In genomic region chr12:35016481-35017250, GRCm38 (mm10) we compare ENCODE assay signal across 27 mouse cellular contexts. TPM values are rescaled to one million over a fixed set of nuclear protein-coding genes. Genes with fewer than 3 reads are reported as not detected.
A peak's percentile ranks its signal among the peaks of the same experiment; 100 is the strongest.
DNase-seq lines count a peak whose midpoint lies in the region; ATAC-seq and TF ChIP-seq lines count a peak whose summit lies in the region.
"Had no signal": no experiment of that assay in that cellular context is flagged by ENCODE, and none has a peak within 500 bp of the region (broad histone marks: within the 10 kb centered on the region; RNA-seq: fewer than 3 reads in every experiment).

No protein-coding gene starts in this region.

- TF ChIP-seq CTCF in stomach, postnatal 0 days (IDR thresholded peaks at IDR 0.05; ENCODE audit: low read depth): no peak

- no peak overlapping the region for H3K9ac ChIP-seq in midbrain, embryonic 15.5 days
- no peak overlapping the region for H3K9ac ChIP-seq in midbrain, embryonic 16.5 days (ENCODE audit: low read depth, low read length)
- H3K9ac ChIP-seq in intestine, embryonic 16.5 days (ENCODE audit: low read depth, low read length): no peak overlapping the region
- no peak overlapping the region for H3K9ac ChIP-seq in stomach, postnatal 0 days (ENCODE audit: low read length)
- H3K9ac ChIP-seq: embryonic facial prominence, embryonic 12.5 days; hindbrain, embryonic 12.5 days; neural tube, embryonic 12.5 days had no signal

- H3K4me1 ChIP-seq in midbrain, embryonic 15.5 days: no peaks in the 10 kb centered on the region
- H3K4me1 ChIP-seq in midbrain, embryonic 16.5 days (ENCODE audit: control insufficient read depth, insufficient read depth, low read length): no peaks in the 10 kb centered on the region
- no peaks in the 10 kb centered on the region for H3K4me1 ChIP-seq in intestine, embryonic 16.5 days (ENCODE audit: control insufficient read depth, insufficient read depth, low read length)
- H3K4me1 ChIP-seq in stomach, postnatal 0 days (replicated peaks; ENCODE audit: control insufficient read depth, insufficient read depth): no peaks in the 10 kb centered on the region
- H3K4me1 ChIP-seq: hindbrain, embryonic 12.5 days; neural tube, embryonic 12.5 days had no signal

- H3K4me2 ChIP-seq in midbrain, embryonic 15.5 days: no peak overlapping the region
- no peak overlapping the region for H3K4me2 ChIP-seq in midbrain, embryonic 16.5 days (ENCODE audit: low read length)
- H3K4me2 ChIP-seq in intestine, embryonic 16.5 days (ENCODE audit: low read depth, low read length): peak overlapping the region; percentile 11; the same call in 1 of the 2 replicates
- H3K4me2 ChIP-seq in stomach, postnatal 0 days (replicated peaks; ENCODE audit: low read depth): no peak overlapping the region
- H3K4me2 ChIP-seq: embryonic facial prominence, embryonic 12.5 days; hindbrain, embryonic 12.5 days; neural tube, embryonic 12.5 days had no signal

- 91% methylated on average over 9 of the region's 9 CpGs for WGBS in midbrain, embryonic 15.5 days
- 94% methylated on average over 9 of the region's 9 CpGs for WGBS in midbrain, embryonic 16.5 days
- WGBS in intestine, embryonic 16.5 days: 73% methylated on average over 9 of the region's 9 CpGs
- 73% methylated on average over 9 of the region's 9 CpGs for WGBS in stomach, postnatal 0 days

- H3K4me3 ChIP-seq in midbrain, embryonic 15.5 days: no peak overlapping the region
- H3K4me3 ChIP-seq in midbrain, embryonic 16.5 days (ENCODE audit: low read depth, low read length): no peak overlapping the region
- H3K4me3 ChIP-seq in intestine, embryonic 16.5 days (ENCODE audit: low read length): no peak overlapping the region
- H3K4me3 ChIP-seq in stomach, postnatal 0 days (ENCODE audit: low read depth, low read length): no peak overlapping the region
- H3K4me3 ChIP-seq: embryonic facial prominence, embryonic 12.5 days; hindbrain, embryonic 12.5 days; left cerebral cortex, adult 2 months; neural tube, embryonic 12.5 days had no signal

- DNase-seq in heart, adult 11 months: peak; percentile 51
- no peak for DNase-seq in heart, postnatal 25 days (ENCODE audit: low spot score)
- no peak for DNase-seq in stomach, postnatal 0 days (ENCODE audit: low spot score)
- DNase-seq in urinary bladder, postnatal 4 days (ENCODE audit: low spot score in 2 of 2): no peak
- no peak for DNase-seq in adrenal gland, adult 18-20 months (ENCODE audit: low spot score in 2 of 2)
- DNase-seq: adrenal gland, postnatal 25 days; cerebellum, adult 11 months; gastrocnemius, postnatal 14 days; layer of hippocampus, adult 9-11 months; left cerebral cortex, postnatal 4 days; liver; spleen, adult 18-20 months; thymus, adult 2 months had no signal

- intact Hi-C loops in heart, postnatal 25 days (cut with DNase I): loop anchor here (1.0 kb wide), 1 partner anchor 352 kb away; no protein-coding TSS in a partner anchor

- H3K27ac ChIP-seq in midbrain, embryonic 15.5 days: no peak overlapping the region
- no peak overlapping the region for H3K27ac ChIP-seq in midbrain, embryonic 16.5 days (ENCODE audit: low read length)
- H3K27ac ChIP-seq in intestine, embryonic 16.5 days (ENCODE audit: low read length): peak overlapping the region; percentile 82
- no peak overlapping the region for H3K27ac ChIP-seq in stomach, postnatal 0 days (replicated peaks)
- H3K27ac ChIP-seq: embryonic facial prominence, embryonic 12.5 days; hindbrain, embryonic 12.5 days; left cerebral cortex, adult 2 months; neural tube, embryonic 12.5 days had no signal

- H3K36me3 ChIP-seq in midbrain, embryonic 15.5 days (replicated peaks): no peaks in the 10 kb centered on the region
- no peaks in the 10 kb centered on the region for H3K36me3 ChIP-seq in midbrain, embryonic 16.5 days (ENCODE audit: control insufficient read depth, insufficient read depth, low read length)
- H3K36me3 ChIP-seq in intestine, embryonic 16.5 days (ENCODE audit: control insufficient read depth, insufficient read depth, low read length): no peaks in the 10 kb centered on the region
- no peaks in the 10 kb centered on the region for H3K36me3 ChIP-seq in stomach, postnatal 0 days (ENCODE audit: control insufficient read depth, insufficient read depth, low read length)
- H3K36me3 ChIP-seq: embryonic facial prominence, embryonic 12.5 days; hindbrain, embryonic 12.5 days; neural tube, embryonic 12.5 days had no signal

- no peaks in the 10 kb centered on the region for H3K9me3 ChIP-seq in midbrain, embryonic 15.5 days
- no peaks in the 10 kb centered on the region for H3K9me3 ChIP-seq in midbrain, embryonic 16.5 days (replicated peaks; ENCODE audit: control insufficient read depth, low read length, poor library complexity, severe bottlenecking)
- no peaks in the 10 kb centered on the region for H3K9me3 ChIP-seq in intestine, embryonic 16.5 days (ENCODE audit: control insufficient read depth, low read length)
- no peaks in the 10 kb centered on the region for H3K9me3 ChIP-seq in stomach, postnatal 0 days (ENCODE audit: control insufficient read depth, low read length)
- H3K9me3 ChIP-seq: embryonic facial prominence, embryonic 12.5 days; hindbrain, embryonic 12.5 days; neural tube, embryonic 12.5 days had no signal

- TF ChIP-seq EP300 in stomach, postnatal 0 days (optimal IDR thresholded peaks at IDR 0.05): no peak

- H3K27me3 ChIP-seq in midbrain, embryonic 15.5 days (replicated peaks): no peaks in the 10 kb centered on the region
- H3K27me3 ChIP-seq in midbrain, embryonic 16.5 days (ENCODE audit: control insufficient read depth, insufficient read depth, low read depth, low read length): no peaks in the 10 kb centered on the region
- H3K27me3 ChIP-seq in intestine, embryonic 16.5 days (replicated peaks; ENCODE audit: control insufficient read depth, insufficient read depth, low read length): no peaks in the 10 kb centered on the region
- H3K27me3 ChIP-seq in stomach, postnatal 0 days (ENCODE audit: control insufficient read depth, insufficient read depth, low read length): no peaks in the 10 kb centered on the region
- H3K27me3 ChIP-seq: embryonic facial prominence, embryonic 12.5 days; hindbrain, embryonic 12.5 days; neural tube, embryonic 12.5 days had no signal

- ATAC-seq in midbrain, embryonic 15.5 days (replicated peaks): peak; percentile 50; the same call in 1 of the 2 replicates
- ATAC-seq in midbrain, embryonic 16.5 days: no peak; the same call in 1 of the 2 replicates
- peak; percentile 88 for ATAC-seq in intestine, embryonic 16.5 days
- 0 out of 2 replicates have a peak, but pooled peaks have one; percentile 54 for ATAC-seq in stomach, postnatal 0 days (ENCODE audit: low FRiP score, low TSS enrichment)
- ATAC-seq: inflammation-experienced regulatory T-cells, adult 6 months; lung, postnatal 0 days had no signal

RNA-seq across cellular contexts. Expression of gene Snx13, which starts 30.3 kb away (rescaled TPM):
- total RNA-seq in heart, postnatal 25 days (2021): 10 to 100 TPM; 57.3 to 61.4 TPM
- 25.2 and 28.7 TPM in 2 replicates for polyA plus RNA-seq in midbrain, embryonic 15.5 days (2015; fragmentation: Nextera tagmentation; extraction: Ambion mirVana)
- polyA plus RNA-seq in midbrain, embryonic 16.5 days (2015; fragmentation: Nextera tagmentation; extraction: Ambion mirVana): 28.8 and 33.2 TPM in 2 replicates
- 31.5 and 32.4 TPM in 2 replicates for polyA plus RNA-seq in intestine, embryonic 16.5 days (2015; fragmentation: Nextera tagmentation; extraction: Ambion mirVana)
- 16.8 and 17.8 TPM in 2 replicates for polyA plus RNA-seq in stomach, postnatal 0 days (2015; fragmentation: Nextera tagmentation; extraction: Ambion mirVana)
- 10 to 100 TPM; 36.5 to 37.1 TPM for total RNA-seq in adrenal gland, adult 18-20 months (2021)

RNA-seq across cellular contexts. Expression of gene Prps1l1, which starts 32.1 kb away (rescaled TPM):
- total RNA-seq in heart, postnatal 25 days (2021): not detected
- polyA plus RNA-seq in midbrain, embryonic 15.5 days (2015; fragmentation: Nextera tagmentation; extraction: Ambion mirVana): not detected in 2 replicates
- polyA plus RNA-seq in midbrain, embryonic 16.5 days (2015; fragmentation: Nextera tagmentation; extraction: Ambion mirVana): not detected in 2 replicates
- polyA plus RNA-seq in intestine, embryonic 16.5 days (2015; fragmentation: Nextera tagmentation; extraction: Ambion mirVana): not detected in 2 replicates
- polyA plus RNA-seq in stomach, postnatal 0 days (2015; fragmentation: Nextera tagmentation; extraction: Ambion mirVana): 0.06 TPM in 1 of 2 replicates, not detected in the other
- not detected for total RNA-seq in adrenal gland, adult 18-20 months (2021)
- total RNA-seq: adrenal gland, postnatal 25 days; gastrocnemius, postnatal 14 days; heart, adult 8-10 months; left cerebral cortex, adult 2 months; left cerebral cortex, postnatal 4 days; monocyte, adult 5-6 weeks had no signal
- polyA plus RNA-seq: embryonic facial prominence, embryonic 12.5 days; hindbrain, embryonic 12.5 days; liver, embryonic 16.5 days; lung, postnatal 0 days; neural tube, embryonic 12.5 days; stomach, embryonic 14.5 days; thymus, adult 2 months; urinary bladder, adult 2 months had no signal
